Mouse (Mus musculus): ENCODE measurements at regions not wholly inside any gene's neighbourhood (a gene's known extent, or its start where the extent isn't known, plus 50 kb on each side); places are given as distances from the start of the nearest gene placed in this dataset.

GRCm38 (mm10) chr8:54416691-54417090, 112.7 kb upstream of the Asb5 start:
- Histone ChIP-seq H3K9ac (ENCODE audit: low read depth, low read length) (no peak overlapping the region), H3K27ac (ENCODE audit: low read depth, low read length) (no peak overlapping the region), H3K4me1 (replicated peaks; ENCODE audit: control insufficient read depth, insufficient read depth, low read length) (no peaks in the 10 kb centered on the region), H3K4me3 (ENCODE audit: low read depth, low read length) (no peak overlapping the region), H3K4me2 (replicated peaks; ENCODE audit: low read depth) (no peak overlapping the region), H3K36me3 (ENCODE audit: control insufficient read depth, insufficient read depth) (no peaks in the 10 kb centered on the region), H3K9me3 (ENCODE audit: control insufficient read depth) (no peaks in the 10 kb centered on the region), H3K27me3 (replicated peaks; ENCODE audit: control insufficient read depth, insufficient read depth, low read length) (no peaks in the 10 kb centered on the region)
- TF ChIP-seq CTCF (IDR thresholded peaks at IDR 0.05; ENCODE audit: low read depth) = no peak
- ATAC-seq = no peak
- 81% methylated on average over 2 of the region's 2 CpGs for WGBS

- no peak for ATAC-seq
- WGBS = 83% methylated on average over 2 of the region's 2 CpGs
- Histone ChIP-seq H3K4me2 (replicated peaks; ENCODE audit: low read depth) (no peak overlapping the region), H3K27me3 (replicated peaks; ENCODE audit: control insufficient read depth, insufficient read depth, low read length) (no peaks in the 10 kb centered on the region), H3K9me3 (ENCODE audit: control insufficient read depth) (no peaks in the 10 kb centered on the region), H3K27ac (ENCODE audit: low read depth, low read length) (no peak overlapping the region), H3K4me1 (replicated peaks; ENCODE audit: control insufficient read depth, insufficient read depth, low read length) (no peaks in the 10 kb centered on the region), H3K9ac (ENCODE audit: low read depth, low read length) (no peak overlapping the region), H3K36me3 (ENCODE audit: control insufficient read depth, insufficient read depth) (no peaks in the 10 kb centered on the region), H3K4me3 (ENCODE audit: low read depth, low read length) (no peak overlapping the region)
- TF ChIP-seq CTCF (IDR thresholded peaks at IDR 0.05; ENCODE audit: low read depth) = no peak
These were observed 111.3 kb upstream of the Asb5 start for GRCm38 (mm10) chr8:54418035-54418434.

- H3K27ac ChIP-seq (ENCODE audit: low read depth, low read length) = no peak overlapping the region
- WGBS = 78% methylated on average over 6 of the region's 6 CpGs
- no peaks in the 10 kb centered on the region for H3K36me3 ChIP-seq (ENCODE audit: control insufficient read depth, insufficient read depth)
- ATAC-seq = no peak
- no peak for TF ChIP-seq CTCF (IDR thresholded peaks at IDR 0.05; ENCODE audit: low read depth)
- no peak overlapping the region for H3K4me3 ChIP-seq (ENCODE audit: low read depth, low read length)
- H3K9me3 ChIP-seq (ENCODE audit: control insufficient read depth) = no peaks in the 10 kb centered on the region
- H3K27me3 ChIP-seq (replicated peaks; ENCODE audit: control insufficient read depth, insufficient read depth, low read length) = no peaks in the 10 kb centered on the region
- no peaks in the 10 kb centered on the region for H3K4me1 ChIP-seq (replicated peaks; ENCODE audit: control insufficient read depth, insufficient read depth, low read length)
- H3K4me2 ChIP-seq (replicated peaks; ENCODE audit: low read depth) = no peak overlapping the region
- H3K9ac ChIP-seq (ENCODE audit: low read depth, low read length) = no peak overlapping the region
These were observed 108.9 kb upstream of the Asb5 start for GRCm38 (mm10) chr8:54420339-54421098.

- no peak for TF ChIP-seq CTCF (IDR thresholded peaks at IDR 0.05; ENCODE audit: low read depth)
- 85% methylated on average over 3 of the region's 3 CpGs for WGBS
- no peak for ATAC-seq
- no peaks in the 10 kb centered on the region for H3K4me1 ChIP-seq (replicated peaks; ENCODE audit: control insufficient read depth, insufficient read depth, low read length)
- H3K36me3 ChIP-seq (ENCODE audit: control insufficient read depth, insufficient read depth) = no peaks in the 10 kb centered on the region
- H3K4me2 ChIP-seq (replicated peaks; ENCODE audit: low read depth) = no peak overlapping the region
- no peak overlapping the region for H3K9ac ChIP-seq (ENCODE audit: low read depth, low read length)
- no peak overlapping the region for H3K4me3 ChIP-seq (ENCODE audit: low read depth, low read length)
- no peaks in the 10 kb centered on the region for H3K27me3 ChIP-seq (replicated peaks; ENCODE audit: control insufficient read depth, insufficient read depth, low read length)
- no peak overlapping the region for H3K27ac ChIP-seq (ENCODE audit: low read depth, low read length)
- no peaks in the 10 kb centered on the region for H3K9me3 ChIP-seq (ENCODE audit: control insufficient read depth)
These were observed 104.3 kb upstream of the Asb5 start for GRCm38 (mm10) chr8:54425039-54425438.

GRCm38 (mm10) chr8:54435694-54436093, 93.7 kb upstream of the Asb5 start:
- Histone ChIP-seq H3K27me3 (replicated peaks; ENCODE audit: control insufficient read depth, insufficient read depth, low read length) (no peaks in the 10 kb centered on the region), H3K9me3 (ENCODE audit: control insufficient read depth) (no peaks in the 10 kb centered on the region), H3K4me2 (replicated peaks; ENCODE audit: low read depth) (no peak overlapping the region), H3K4me1 (replicated peaks; ENCODE audit: control insufficient read depth, insufficient read depth, low read length) (no peaks in the 10 kb centered on the region), H3K4me3 (ENCODE audit: low read depth, low read length) (no peak overlapping the region), H3K27ac (ENCODE audit: low read depth, low read length) (no peak overlapping the region), H3K36me3 (ENCODE audit: control insufficient read depth, insufficient read depth) (no peaks in the 10 kb centered on the region), H3K9ac (ENCODE audit: low read depth, low read length) (no peak overlapping the region)
- TF ChIP-seq CTCF (IDR thresholded peaks at IDR 0.05; ENCODE audit: low read depth) = no peak
- no peak for ATAC-seq
- 81% methylated on average over 5 of the region's 5 CpGs for WGBS

- 73% methylated on average over 3 of the region's 3 CpGs for WGBS
- Histone ChIP-seq H3K27me3 (replicated peaks; ENCODE audit: control insufficient read depth, insufficient read depth, low read length) (no peaks in the 10 kb centered on the region), H3K4me1 (replicated peaks; ENCODE audit: control insufficient read depth, insufficient read depth, low read length) (no peaks in the 10 kb centered on the region), H3K4me3 (ENCODE audit: low read depth, low read length) (no peak overlapping the region), H3K4me2 (replicated peaks; ENCODE audit: low read depth) (no peak overlapping the region), H3K27ac (ENCODE audit: low read depth, low read length) (no peak overlapping the region), H3K9me3 (ENCODE audit: control insufficient read depth) (no peaks in the 10 kb centered on the region), H3K9ac (ENCODE audit: low read depth, low read length) (no peak overlapping the region), H3K36me3 (ENCODE audit: control insufficient read depth, insufficient read depth) (no peaks in the 10 kb centered on the region)
- ATAC-seq = no peak
- TF ChIP-seq CTCF (IDR thresholded peaks at IDR 0.05; ENCODE audit: low read depth) = no peak
These were observed 88.2 kb upstream of the Asb5 start for GRCm38 (mm10) chr8:54441143-54441542.

All from intestine, postnatal 0 days (tissue).